Mouse (Mus musculus) megakaryocyte, adult 5-6 weeks (primary cell): ENCODE measurements around the gene Rai1. TPM values are rescaled to one million over a fixed set of nuclear protein-coding genes. Genes with fewer than 3 reads are reported as not detected.
A peak's percentile ranks its signal among the peaks of the same experiment; 100 is the strongest.

Experiments used
- ATAC-seq: 2 replicates; pipeline ENCODE4 v1.8.0; 2016; ENCODE audit warnings: mild to moderate bottlenecking, inconsistent platforms; ENCODE audit not compliant: poor library complexity, severe bottlenecking
- total RNA-seq, 2 experiments: library from RNA; stranded (forward) in 1 of 2; stranded (reverse) in 1 of 2; fragments of 153-499, 151-499 nt in 1 of 2; fragments of 221-1000, 200-1000 nt in 1 of 2; gene quantifications; 2 replicates each; pipeline versions ENCODE4 v1.2.3 to v1.2.4; 2015 to 2017

The Rai1 gene
- total RNA-seq, 2 experiments from 2014 or later, result 7.8 to 13.9 TPM

GRCm38 (mm10) chr11:60161146-60161874 lies 56.5 kb downstream of the Rai1 start:
- ATAC-seq, result no peak

- no peak for ATAC-seq
Measured at GRCm38 (mm10) chr11:60162547-60162946, 57.7 kb downstream of the Rai1 start.

- ATAC-seq, result no peak
Measured at GRCm38 (mm10) chr11:60163362-60163761, 58.5 kb downstream of the Rai1 start.

DNA sequence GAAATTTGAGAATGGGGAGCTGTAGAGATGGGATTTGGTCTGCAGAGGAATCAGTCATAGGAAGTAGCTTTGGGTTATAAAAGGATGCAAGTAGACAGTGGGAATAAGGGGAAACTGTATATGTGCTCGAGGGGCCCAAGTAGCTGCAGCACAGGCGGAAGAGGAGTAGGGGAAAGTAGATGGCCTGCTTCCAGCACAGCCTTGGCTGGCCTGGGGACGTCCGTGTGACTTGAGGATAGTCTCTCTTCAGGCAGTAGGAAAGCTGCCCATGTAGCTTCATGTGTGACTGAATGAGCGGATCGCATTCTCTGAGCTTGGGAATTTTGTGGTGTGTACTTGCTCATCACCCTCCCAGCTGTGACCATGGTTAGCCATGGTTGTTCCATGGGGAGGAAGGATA lies 59.6 kb downstream of the Rai1 start:
- no peak for ATAC-seq

DNA sequence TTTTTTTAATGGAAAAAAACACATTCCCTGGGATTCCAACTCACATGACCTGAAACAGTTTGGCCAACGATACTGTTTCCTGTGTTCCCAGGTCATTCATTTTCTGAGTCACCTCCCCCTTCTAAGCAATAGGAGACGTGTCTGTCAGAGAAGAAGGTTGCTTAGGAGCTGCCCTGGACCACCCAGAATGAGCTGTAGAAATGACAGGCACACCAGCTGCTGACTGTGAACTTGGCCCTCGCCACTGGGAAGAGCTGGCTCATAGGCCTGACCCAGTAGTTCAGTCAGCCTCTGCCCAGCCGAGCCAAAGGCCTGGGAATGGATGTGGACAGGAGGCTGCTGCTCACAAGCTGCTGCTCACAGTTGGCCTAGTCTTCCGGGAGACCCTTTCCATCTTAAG lies 60.3 kb downstream of the Rai1 start:
- no peak for ATAC-seq

- no peak for ATAC-seq
Measured at GRCm38 (mm10) chr11:60168780-60169179, 64.0 kb downstream of the Rai1 start.

DNA sequence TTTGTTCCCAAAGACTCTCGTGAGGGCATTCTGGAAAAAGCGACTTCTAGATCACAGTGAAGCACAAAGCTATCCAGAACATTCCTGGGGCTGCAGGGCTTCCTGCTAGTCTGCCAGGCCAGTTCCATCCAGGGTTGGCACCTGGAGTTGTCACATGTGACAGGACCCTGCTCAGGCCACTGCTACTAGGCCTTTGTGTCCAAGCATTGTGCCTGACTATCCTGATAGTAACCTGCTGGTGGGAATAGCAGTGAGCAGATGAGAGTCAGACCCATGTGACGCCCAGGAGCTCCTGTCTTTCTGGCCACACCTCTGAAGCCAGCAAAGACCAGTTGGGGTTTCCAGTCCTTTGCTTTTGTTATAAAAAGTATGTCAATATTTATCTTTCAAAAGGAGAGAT lies 67.3 kb downstream of the Rai1 start:
- no peak for ATAC-seq

DNA sequence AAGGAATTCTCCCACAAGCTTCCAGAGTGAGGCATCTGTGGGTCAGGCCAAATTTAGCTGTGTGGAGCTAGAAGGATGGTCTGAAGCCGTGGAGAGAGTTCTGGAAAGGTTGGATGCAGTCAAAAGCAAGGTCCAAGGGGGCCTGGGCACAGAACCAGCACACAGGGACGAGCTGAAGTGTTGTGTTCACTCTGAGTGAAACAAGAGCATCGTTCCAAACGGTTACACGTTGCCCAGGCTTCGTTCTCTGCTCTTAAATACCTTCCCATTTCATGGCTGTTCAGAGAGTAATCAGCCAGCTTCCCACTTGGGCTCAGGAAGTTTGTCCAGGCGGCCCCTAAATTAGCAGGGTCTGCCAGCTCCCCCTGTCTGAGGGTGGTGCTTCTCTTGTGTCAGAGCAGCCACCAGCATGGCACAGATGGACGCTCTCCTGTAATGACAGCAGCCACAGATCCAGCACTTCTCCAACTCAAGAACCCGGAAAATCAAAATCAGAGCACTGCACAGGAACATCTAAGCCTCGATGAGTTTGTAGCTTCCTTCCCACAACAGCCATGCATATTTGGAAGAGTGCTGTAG lies 68.9 kb downstream of the Rai1 start:
- ATAC-seq, result no peak

DNA sequence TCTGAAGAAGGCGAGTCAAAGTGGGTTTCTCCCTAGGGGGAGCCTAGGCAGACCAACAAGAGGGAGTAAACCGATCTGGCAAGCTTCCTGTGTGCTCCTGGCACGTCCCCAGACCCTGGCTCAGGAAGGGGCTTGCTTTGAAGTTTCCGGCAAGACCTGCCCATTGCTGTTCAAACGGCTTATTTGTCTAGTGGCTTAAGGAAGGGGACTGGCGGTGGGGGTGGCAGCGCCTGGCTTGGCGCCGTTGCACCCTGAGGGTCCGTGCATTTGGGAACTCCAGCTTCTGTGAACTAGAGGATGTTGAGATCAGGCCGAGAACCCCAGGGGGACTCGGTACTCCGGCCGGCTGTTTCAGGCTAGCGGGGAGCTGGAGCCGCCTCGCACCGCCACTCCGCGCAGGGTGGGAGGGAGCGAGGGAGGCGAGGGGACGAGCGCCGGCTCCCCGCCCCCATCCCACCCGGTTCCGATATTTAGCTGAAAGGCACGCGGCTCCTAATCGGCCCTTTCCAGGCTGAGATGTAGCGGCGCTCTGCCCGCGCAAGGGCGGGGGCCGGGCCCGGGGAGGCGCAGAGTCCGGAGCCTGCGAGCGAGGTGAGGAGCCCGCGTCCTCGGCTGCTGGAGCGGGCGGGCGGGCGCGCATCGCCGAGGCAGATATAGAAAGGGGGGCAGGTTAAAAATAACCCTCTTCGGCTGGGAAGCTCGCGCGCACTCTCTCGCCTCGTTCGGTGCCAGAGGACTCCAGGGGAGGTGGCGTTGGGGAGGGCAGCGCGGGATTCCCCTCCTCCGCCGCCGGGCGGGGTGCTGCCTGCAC lies 70.8 kb downstream of the Rai1 start:
- peak; percentile 31 for ATAC-seq

DNA sequence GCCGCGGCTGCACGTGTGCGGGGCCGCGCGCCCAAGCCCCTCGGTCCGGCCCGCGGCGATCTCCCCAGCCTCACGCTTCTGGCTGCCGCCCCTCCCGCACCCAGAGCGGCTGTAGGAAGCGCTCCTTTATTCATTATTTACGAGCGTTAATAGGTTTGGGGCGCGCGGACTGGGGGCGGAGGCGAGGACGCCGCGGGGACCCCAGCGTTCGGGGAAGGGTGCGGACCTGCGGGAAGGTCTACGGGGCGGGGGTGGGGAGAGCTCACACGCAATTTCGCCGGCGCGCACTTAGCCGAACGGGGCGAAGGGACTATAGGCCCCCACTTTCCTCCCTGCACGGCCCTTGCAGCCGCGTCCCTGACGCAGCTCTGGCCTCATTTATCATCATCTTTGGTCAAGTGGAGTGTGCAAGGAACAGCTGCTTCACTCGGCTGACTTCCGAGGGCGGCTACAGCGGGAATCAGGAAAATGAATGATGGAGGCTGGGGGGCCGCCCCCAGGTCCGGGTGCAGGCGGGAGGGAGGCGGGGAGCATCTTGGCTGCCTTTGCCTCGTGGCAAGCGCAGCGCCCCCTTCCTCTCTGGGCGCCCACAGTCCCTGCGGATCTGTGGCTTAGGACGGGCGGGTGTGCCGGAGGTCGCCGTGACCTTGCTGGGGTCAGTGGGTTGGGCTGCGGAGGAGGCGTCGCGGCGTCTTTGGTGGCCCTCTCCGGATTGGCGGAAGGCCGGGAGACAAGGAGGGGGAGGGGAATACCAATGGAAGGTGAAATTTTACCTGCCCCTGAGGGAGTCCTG lies 71.6 kb downstream of the Rai1 start:
- peak; percentile 62 for ATAC-seq

DNA sequence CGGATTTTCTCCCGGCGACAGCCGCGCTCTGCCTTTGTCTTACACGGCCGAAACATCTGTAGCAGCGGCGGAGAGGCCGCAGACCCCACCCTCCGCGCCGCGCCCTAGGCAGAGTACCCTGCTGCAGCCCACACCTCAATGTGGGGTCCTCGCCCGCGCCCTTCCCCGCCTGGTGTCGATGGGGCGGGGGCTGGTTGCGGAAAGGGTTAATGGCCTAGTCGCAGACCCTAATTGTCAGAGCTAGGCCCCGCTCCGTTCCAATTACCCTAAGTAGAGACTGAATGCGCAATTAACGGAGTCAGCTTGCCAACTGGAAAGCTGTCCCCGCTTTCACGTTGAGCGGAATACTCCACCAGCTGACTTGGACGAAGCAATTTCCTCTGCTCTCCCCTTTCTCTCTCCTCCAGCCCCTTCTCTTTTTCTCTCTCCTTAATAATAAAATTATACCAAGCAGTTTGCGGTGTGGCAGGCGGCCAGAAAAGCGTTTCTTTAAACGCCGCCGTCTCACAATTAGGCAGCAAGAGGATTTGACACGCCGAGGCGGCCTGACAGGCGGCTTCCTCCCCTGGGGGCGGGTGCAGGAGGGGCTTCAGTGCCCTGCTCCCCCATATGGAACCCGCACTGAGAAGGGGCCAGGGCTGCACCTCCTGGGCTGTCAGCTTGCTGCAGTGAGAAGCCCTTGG lies 72.3 kb downstream of the Rai1 start:
- ATAC-seq, result peak; percentile 14; the same call in 1 of the 2 replicates

GRCm38 (mm10) chr11:60178005-60178404 lies 73.2 kb downstream of the Rai1 start:
- no peak for ATAC-seq

GRCm38 (mm10) chr11:60178506-60178905 lies 73.7 kb downstream of the Rai1 start:
- ATAC-seq, result no peak

DNA sequence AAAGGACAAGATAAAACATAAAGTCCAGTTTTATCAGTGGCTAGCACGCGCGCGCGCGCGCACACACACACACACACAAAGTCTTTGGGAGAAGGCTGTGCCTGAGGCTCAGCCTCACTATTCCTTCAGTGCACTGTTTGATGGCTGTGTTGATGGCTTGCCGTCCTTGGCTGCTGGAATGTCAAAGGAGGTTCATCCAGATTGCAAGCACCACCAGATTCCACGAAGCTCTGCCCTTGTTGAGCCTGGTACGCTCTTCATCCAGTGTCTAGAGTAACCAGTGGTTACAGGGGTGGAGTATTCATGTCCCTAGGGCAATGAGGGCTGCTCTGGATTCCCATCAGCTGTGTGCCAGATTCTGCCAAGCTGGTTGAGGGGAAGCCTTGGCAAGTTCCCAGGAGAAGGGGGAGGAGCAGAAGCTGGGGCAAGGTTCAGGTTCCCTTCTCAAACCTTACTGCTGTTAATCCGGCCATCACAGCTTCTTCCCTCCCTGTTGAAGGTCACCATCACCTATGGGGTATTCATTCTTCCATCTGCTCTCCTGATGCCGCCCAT lies 77.4 kb downstream of the Rai1 start:
- ATAC-seq, result no peak

DNA sequence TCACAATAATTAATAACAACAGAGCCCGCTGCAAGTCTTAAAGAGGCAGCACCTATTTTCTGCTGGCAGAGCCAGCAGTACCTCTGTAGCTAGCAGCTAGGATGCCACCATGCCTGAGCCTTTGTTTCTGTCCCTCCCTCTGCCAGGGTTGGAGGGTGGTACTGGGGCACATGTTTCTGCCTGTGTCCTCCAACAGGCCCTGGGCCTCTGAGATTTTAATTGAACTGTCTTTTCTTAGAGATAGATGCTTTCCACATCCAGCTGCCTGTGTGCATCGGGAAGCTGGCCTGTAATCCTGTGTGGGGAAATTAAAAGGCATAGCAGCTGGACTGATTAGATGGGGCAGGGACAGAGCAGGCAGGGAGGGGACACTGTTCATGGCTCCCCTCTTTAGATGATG lies 77.9 kb downstream of the Rai1 start:
- ATAC-seq, result no peak

GRCm38 (mm10) chr11:60184346-60185325 lies 79.8 kb downstream of the Rai1 start:
- ATAC-seq, result no peak

DNA sequence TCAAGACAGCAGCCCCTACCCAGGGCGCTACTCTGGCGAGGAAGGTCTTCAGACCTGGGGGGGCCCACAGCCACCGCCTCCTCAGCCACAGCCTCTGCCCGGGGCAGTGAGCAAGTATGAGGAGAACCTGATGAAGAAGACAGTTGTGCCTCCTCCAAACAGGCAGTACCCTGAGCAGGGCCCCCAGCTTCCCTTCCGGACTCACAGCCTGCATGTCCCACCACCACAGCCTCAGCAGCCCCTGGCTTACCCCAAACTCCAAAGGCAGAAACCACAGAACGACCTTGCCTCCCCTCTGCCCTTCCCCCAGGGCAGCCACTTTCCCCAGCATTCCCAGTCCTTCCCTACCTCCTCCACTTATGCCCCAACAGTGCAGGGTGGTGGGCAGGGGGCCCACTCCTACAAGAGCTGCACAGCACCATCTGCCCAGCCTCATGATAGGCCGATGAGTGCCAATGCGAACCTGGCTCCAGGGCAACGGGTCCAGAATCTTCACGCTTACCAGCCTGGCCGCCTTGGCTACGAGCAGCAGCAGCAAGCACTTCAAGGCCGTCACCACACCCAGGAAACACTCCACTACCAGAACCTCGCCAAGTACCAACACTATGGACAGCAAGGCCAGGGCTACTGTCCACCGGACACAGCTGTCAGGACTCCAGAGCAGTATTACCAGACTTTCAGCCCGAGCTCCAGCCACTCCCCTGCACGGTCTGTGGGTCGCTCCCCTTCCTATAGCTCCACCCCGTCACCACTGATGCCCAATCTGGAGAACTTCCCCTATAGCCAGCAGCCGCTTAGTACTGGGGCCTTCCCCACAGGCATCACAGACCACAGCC lies 80.8 kb downstream of the Rai1 start:
- ATAC-seq, result peak; percentile 97

- ATAC-seq, result no peak
Measured at GRCm38 (mm10) chr11:60187070-60187469, 82.3 kb downstream of the Rai1 start.
